Mouse (Mus musculus) heart, postnatal 4 days (tissue): ENCODE results near the gene Cd300ld4. TPM values are rescaled to one million over a fixed set of nuclear protein-coding genes. Genes with fewer than 3 reads are reported as not detected.

Experiments used
- total RNA-seq, 2 experiments: library from RNA; stranded (reverse); gene quantifications; 2 replicates each; pipeline ENCODE4 v1.2.3; 2021

Cd300ld4 gene
- total RNA-seq, 2 experiments from 2014 or later = not detected

Other genes with a start within 250 kb of the Cd300ld4 start
- gene Btbd17, start 231.1 kb downstream of the Cd300ld4 start, total RNA-seq = under 1 TPM; 0.17 to 0.25 TPM
- gene Gpr142, start 228.1 kb downstream of the Cd300ld4 start, total RNA-seq = not detected
- 10 to 100 TPM; 11.9 to 12.1 TPM for gene Gprc5c, start 175.9 kb downstream of the Cd300ld4 start, total RNA-seq
- gene Cd300a, start 137.0 kb downstream of the Cd300ld4 start, total RNA-seq = under 1 TPM; 0.79 to 0.83 TPM
- under 1 TPM; 0.19 to 0.32 TPM for gene Cd300lb, start 92.6 kb downstream of the Cd300ld4 start, total RNA-seq
- gene Cd300c, start 57.9 kb downstream of the Cd300ld4 start, total RNA-seq = not detected
- under 1 TPM; 0.29 to 0.41 TPM for gene Cd300ld, start 37.1 kb downstream of the Cd300ld4 start, total RNA-seq
- 1 to 10 TPM in 1 of 2 experiments, under 1 TPM in 1; 0.97 to 1.1 TPM for gene Cd300c2, start 25.1 kb downstream of the Cd300ld4 start, total RNA-seq
- gene Cd300ld2, start 10.8 kb downstream of the Cd300ld4 start, total RNA-seq = not detected
- under 1 TPM in 1 of 2 experiments, not detected in 1; 0.79 TPM for gene Cd300ld5, start 10.8 kb upstream of the Cd300ld4 start, total RNA-seq
- gene Cd300ld3, start 21.4 kb upstream of the Cd300ld4 start, total RNA-seq = 1 to 10 TPM; 1.6 to 2.2 TPM
- gene Cd300e, start 35.2 kb upstream of the Cd300ld4 start, total RNA-seq = under 1 TPM in 1 of 2 experiments, not detected in 1; 0.11 TPM
- gene Rab37, start 64.4 kb upstream of the Cd300ld4 start, total RNA-seq = 1 to 10 TPM; 1.0 to 1.1 TPM
- under 1 TPM; 0.31 to 0.52 TPM for gene Cd300lf, start 107.0 kb upstream of the Cd300ld4 start, total RNA-seq
- 10 to 100 TPM; 13.9 to 15.3 TPM for gene Slc9a3r1, start 136.3 kb upstream of the Cd300ld4 start, total RNA-seq
- 1 to 10 TPM; 5.2 to 9.3 TPM for gene Tmem104, start 160.5 kb upstream of the Cd300ld4 start, total RNA-seq
- gene Nat9, start 160.8 kb upstream of the Cd300ld4 start, total RNA-seq = 10 to 100 TPM; 11.9 to 12.0 TPM
- gene Grin2c, start 240.2 kb upstream of the Cd300ld4 start, total RNA-seq = under 1 TPM; 0.12 to 0.18 TPM